Mouse (Mus musculus): ENCODE data around the gene Slc44a1.

Gene Slc44a1

GRCm38 (mm10) chr4:53614576-53615225 is 174.5 kb downstream of the Slc44a1 start:
- DNase-seq (ENCODE audit: low read depth), result no peak

- DNase-seq (ENCODE audit: low read depth), result no peak
Measured at GRCm38 (mm10) chr4:53617968-53618367, 177.8 kb downstream of the Slc44a1 start.

- DNase-seq (ENCODE audit: low read depth), result no peak
Measured at GRCm38 (mm10) chr4:53620104-53620503, 179.9 kb downstream of the Slc44a1 start.

GRCm38 (mm10) chr4:53621084-53621483 is 180.9 kb downstream of the Slc44a1 start:
- DNase-seq (ENCODE audit: low read depth), result no peak

GRCm38 (mm10) chr4:53621490-53621889 is 181.3 kb downstream of the Slc44a1 start:
- DNase-seq (ENCODE audit: low read depth), result no peak

- DNase-seq (ENCODE audit: low read depth), result no peak
Measured at GRCm38 (mm10) chr4:53623711-53624110, 183.5 kb downstream of the Slc44a1 start.

GRCm38 (mm10) chr4:53624816-53625215 is 184.6 kb downstream of the Slc44a1 start:
- no peak for DNase-seq (ENCODE audit: low read depth)

GRCm38 (mm10) chr4:53625263-53625662 is 185.1 kb downstream of the Slc44a1 start:
- no peak for DNase-seq (ENCODE audit: low read depth)

- DNase-seq (ENCODE audit: low read depth), result no peak
Measured at GRCm38 (mm10) chr4:53628924-53629323, 188.7 kb downstream of the Slc44a1 start.

- no peak for DNase-seq (ENCODE audit: low read depth)
Measured at GRCm38 (mm10) chr4:53630963-53631315, 190.7 kb downstream of the Slc44a1 start.

- peak; percentile 14 for DNase-seq (ENCODE audit: low read depth)
Measured at GRCm38 (mm10) chr4:53631316-53632010, 191.2 kb downstream of the Slc44a1 start, which contains the start of gene Fsd1l. Gene Fsd1l, plus strand, starts transcription at chr4:53631471.

- no peak for DNase-seq (ENCODE audit: low read depth)
Measured at GRCm38 (mm10) chr4:53632011-53632349, 191.8 kb downstream of the Slc44a1 start.

GRCm38 (mm10) chr4:53635336-53635735 is 195.1 kb downstream of the Slc44a1 start:
- DNase-seq (ENCODE audit: low read depth), result no peak

- DNase-seq (ENCODE audit: low read depth), result no peak
Measured at GRCm38 (mm10) chr4:53637269-53637909, 197.2 kb downstream of the Slc44a1 start.

- DNase-seq (ENCODE audit: low read depth), result no peak
Measured at GRCm38 (mm10) chr4:53638549-53639123, 198.4 kb downstream of the Slc44a1 start.

- DNase-seq (ENCODE audit: low read depth), result no peak
Measured at GRCm38 (mm10) chr4:53658029-53658428, 217.8 kb downstream of the Slc44a1 start.

- no peak for DNase-seq (ENCODE audit: low read depth)
Measured at GRCm38 (mm10) chr4:53660711-53661110, 220.5 kb downstream of the Slc44a1 start.
